Mouse (Mus musculus) embryonic fibroblast, embryonic 13.5 days (primary cell): ENCODE data around the gene Klc3.

Source experiments
- CTCF ChIP-seq: IDR thresholded peaks from 2 replicates; pipeline ENCODE4 v1.5.1; 2011; ENCODE audit warnings: mild to moderate bottlenecking, control low read depth, low read length, moderate library complexity, borderline replicate concordance; ENCODE audit not compliant: insufficient read depth
- POLR2A ChIP-seq: IDR thresholded peaks from 2 replicates; pipeline ENCODE4 v1.6.1; 2011; ENCODE audit warnings: low read depth, mild to moderate bottlenecking, control low read depth, low read length, moderate library complexity

GRCm38 (mm10) chr7:19437048-19437447 lies 33.1 kb upstream of the Klc3 start:
- TF ChIP-seq POLR2A (no peak), CTCF (no peak)
